Mouse (Mus musculus): ENCODE data around the gene Eftud2.

DNA sequence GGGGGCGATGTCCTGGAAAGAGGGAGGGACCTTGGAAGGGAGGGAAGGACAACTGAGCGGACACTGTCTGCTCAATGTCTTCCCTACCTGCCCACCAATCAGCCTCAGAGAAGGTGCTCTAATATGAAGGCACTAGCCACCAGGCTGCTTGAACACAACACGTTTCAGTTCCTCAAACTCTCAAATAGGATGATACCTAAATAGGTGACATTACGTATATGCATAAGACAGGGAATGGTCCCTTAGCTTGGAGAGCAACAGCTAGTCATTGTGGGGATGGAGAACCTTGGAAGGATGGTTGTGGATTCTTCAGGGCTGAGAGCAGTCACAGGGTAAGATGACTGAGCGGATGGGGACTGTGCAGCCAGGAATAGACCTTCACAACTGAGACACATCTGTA is 6.6 kb upstream of the Eftud2 start:
- TF ChIP-seq CHD2 (IDR thresholded peaks at IDR 0.05; ENCODE audit: low read depth, low read length), result no peak
- no peak for TF ChIP-seq MAFK (IDR thresholded peaks at IDR 0.05; ENCODE audit: insufficient read depth, low read depth, low read length)
- TF ChIP-seq ZC3H11A (IDR thresholded peaks at IDR 0.05; ENCODE audit: borderline replicate concordance, low read depth, low read length), result no peak
- no peak for TF ChIP-seq HCFC1 (IDR thresholded peaks at IDR 0.05; ENCODE audit: borderline replicate concordance, insufficient read depth, low read length)

Measured in ES-E14 (cell line).